Mouse (Mus musculus): ENCODE data around the gene Defb3.
"Not testable (repeated sequence)": the region's sequence is repeated elsewhere in the genome, so short reads cannot be mapped to it uniquely, and the experiment has no call there.

Gene Defb3

GRCm38 (mm10) chr8:19293060-19293459 is at the start of gene Defb3:
TSS of gene Defb3 (plus strand) at chr8:19293360.
- not testable (repeated sequence) for DNase-seq

GRCm38 (mm10) chr8:19247280-19247679 is 45.9 kb upstream of the Defb3 start, which contains the start of gene Defb5:
TSS of gene Defb5 (plus strand) at chr8:19247580.
- DNase-seq: no peak

- no peak for DNase-seq
Observed at GRCm38 (mm10) chr8:19258136-19258535, 35.0 kb upstream of the Defb3 start.

- DNase-seq: no peak
Observed at GRCm38 (mm10) chr8:19259667-19260066, 33.5 kb upstream of the Defb3 start.

- DNase-seq: not testable (repeated sequence)
Observed at GRCm38 (mm10) chr8:19298361-19298760, 5.2 kb downstream of the Defb3 start.

- no peak for DNase-seq
Observed at GRCm38 (mm10) chr8:19331836-19332235, 38.7 kb downstream of the Defb3 start.
